Mouse (Mus musculus): ENCODE results near the gene Plpp1.

Plpp1 gene

GRCm38 (mm10) chr13:112861825-112862306 lies 61.3 kb downstream of the Plpp1 start:
- no peak for DNase-seq (ENCODE audit: low spot score)

- DNase-seq (ENCODE audit: low spot score) = no peak
Observed at GRCm38 (mm10) chr13:112862342-112862741, 61.8 kb downstream of the Plpp1 start.

GRCm38 (mm10) chr13:112862978-112863677 lies 62.5 kb downstream of the Plpp1 start:
- DNase-seq (ENCODE audit: low spot score) = no peak

- peak; percentile 53 for DNase-seq (ENCODE audit: low spot score)
Observed at GRCm38 (mm10) chr13:112866782-112867181, 66.2 kb downstream of the Plpp1 start.

- no peak for DNase-seq (ENCODE audit: low spot score)
Observed at GRCm38 (mm10) chr13:112867381-112867780, 66.8 kb downstream of the Plpp1 start.

- no peak for DNase-seq (ENCODE audit: low spot score)
Observed at GRCm38 (mm10) chr13:112870039-112870690, 69.6 kb downstream of the Plpp1 start.

GRCm38 (mm10) chr13:112871500-112872266 lies 71.1 kb downstream of the Plpp1 start:
- DNase-seq (ENCODE audit: low spot score) = peak; percentile 3

GRCm38 (mm10) chr13:112887234-112887633 lies 86.6 kb downstream of the Plpp1 start:
- no peak for DNase-seq (ENCODE audit: low spot score)

- DNase-seq (ENCODE audit: low spot score) = no peak
Observed at GRCm38 (mm10) chr13:112902176-112902575, 101.6 kb downstream of the Plpp1 start.

- DNase-seq (ENCODE audit: low spot score) = peak; percentile 52
Observed at GRCm38 (mm10) chr13:112909663-112910062, 109.1 kb downstream of the Plpp1 start.

- no peak for DNase-seq (ENCODE audit: low spot score)
Observed at GRCm38 (mm10) chr13:112910434-112910833, 109.8 kb downstream of the Plpp1 start.
